Mouse (Mus musculus) megakaryocyte, embryonic 14.5 days (primary cell): ENCODE results near the gene Trim5.

Experiments used
- FLI1 ChIP-seq: IDR thresholded peaks from 2 replicates; pipeline ENCODE4 v1.6.1; 2012; ENCODE audit warnings: low read length, inconsistent platforms, mixed read lengths
- GATA1 ChIP-seq: IDR thresholded peaks from 3 replicates; pipeline ENCODE4 v1.6.1; 2012; ENCODE audit warnings: mixed read lengths, low read length, inconsistent platforms, borderline replicate concordance

GRCm38 (mm10) chr7:104322028-104322427 is 34.1 kb upstream of the Trim5 start:
- TF ChIP-seq GATA1 (no peak), FLI1 (no peak)
